Mouse (Mus musculus): Measurements from ENCODE around the gene Tln1.
"Not testable (repeated sequence)": the region's sequence is repeated elsewhere in the genome, so short reads cannot be mapped to it uniquely, and the experiment has no call there.

GRCm38 (mm10) chr4:43485666-43486065 lies 76.8 kb downstream of the Tln1 start:
- peak; percentile 53 for TF ChIP-seq CTCF (conservative IDR thresholded peaks at IDR 0.05; ENCODE audit: low read length)
- not testable (repeated sequence) for TF ChIP-seq NANOG (IDR thresholded peaks at IDR 0.05; ENCODE audit: borderline replicate concordance, low read length)
